Mouse (Mus musculus) retina, postnatal 7 days (tissue): ENCODE measurements around the gene Olfr652.

Experiments used
- DNase-seq: peaks from one replicate; pipeline ENCODE4 v3.0.0-alpha.2; 2012; ENCODE audit warnings: low read depth, low spot score

Gene Olfr652

GRCm38 (mm10) chr7:104560601-104561000 lies at the start of gene Olfr652:
Gene Olfr652, plus strand, starts transcription at chr7:104560901.
- no peak for DNase-seq

- no peak for DNase-seq
These were observed 10.9 kb upstream of the Olfr652 start, which contains the start of gene Olfr651 for GRCm38 (mm10) chr7:104549833-104550232. Gene Olfr651, plus strand, starts transcription at chr7:104550133.

DNA sequence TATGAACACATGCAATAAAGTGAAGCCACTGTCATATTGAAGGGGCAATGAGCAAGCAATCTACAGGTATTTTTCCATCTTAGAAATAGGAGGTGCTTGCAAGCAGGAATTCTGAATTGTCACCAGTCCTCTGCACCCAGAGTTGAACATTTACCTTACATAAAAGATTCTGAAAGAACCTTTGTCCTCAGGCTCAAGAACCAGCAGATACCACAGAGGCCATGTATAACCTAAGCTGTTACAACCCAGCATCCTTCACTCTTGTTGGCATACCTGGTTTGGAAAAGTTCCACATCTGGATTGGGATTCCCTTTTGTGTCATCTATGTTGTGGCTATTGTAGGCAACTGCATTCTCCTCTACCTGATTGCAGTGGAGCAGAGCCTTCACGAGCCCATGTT lies 8.0 kb upstream of the Olfr652 start:
- no peak for DNase-seq

GRCm38 (mm10) chr7:104577014-104577413 lies 16.3 kb downstream of the Olfr652 start, which contains the start of gene Olfr653:
Gene Olfr653, plus strand, starts transcription at chr7:104577314.
- DNase-seq: no peak

DNA sequence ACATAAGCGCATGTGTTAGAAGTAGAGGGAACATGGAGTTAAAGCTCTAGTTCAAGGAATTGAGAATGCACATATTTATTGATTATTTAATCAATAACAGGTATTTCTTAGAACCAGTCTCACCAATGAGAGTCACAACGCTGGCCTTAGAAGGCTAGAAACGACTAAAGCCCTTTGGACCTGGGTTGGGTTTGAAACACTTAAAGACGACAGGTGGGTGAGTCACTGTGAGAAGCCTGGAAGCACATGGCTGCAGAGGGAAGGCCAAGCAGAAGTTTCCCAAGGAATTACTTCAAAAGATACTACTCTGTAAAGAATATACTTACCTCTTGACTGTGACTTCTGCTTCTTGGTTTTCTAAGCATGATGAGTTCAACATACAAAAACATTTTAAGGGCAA lies 20.1 kb downstream of the Olfr652 start:
- DNase-seq: no peak

GRCm38 (mm10) chr7:104581429-104581828 lies 20.7 kb downstream of the Olfr652 start:
- DNase-seq: no peak

DNA sequence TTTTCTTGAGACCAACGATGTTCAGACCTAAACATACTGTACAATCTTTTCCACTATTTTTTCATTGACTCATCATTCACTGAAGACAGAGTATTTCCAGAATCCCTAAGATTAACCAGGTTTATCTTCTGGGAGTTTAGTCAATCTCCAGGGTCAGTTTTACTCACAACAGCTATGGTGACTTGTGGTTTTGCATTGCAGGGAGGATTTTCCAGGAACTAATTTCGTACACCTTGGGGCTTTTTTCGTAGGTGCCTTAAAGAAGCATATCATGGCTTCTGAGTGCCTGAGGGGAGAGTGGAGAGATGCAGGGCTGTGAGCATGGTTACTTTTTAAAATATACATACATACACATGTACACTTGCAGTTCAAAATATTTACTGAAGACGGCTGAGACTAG lies 26.0 kb downstream of the Olfr652 start, which contains the start of gene Olfr654:
Olfr654 (plus strand) TSS at position 301 of the 400 bp plus-strand sequence.
- no peak for DNase-seq

DNA sequence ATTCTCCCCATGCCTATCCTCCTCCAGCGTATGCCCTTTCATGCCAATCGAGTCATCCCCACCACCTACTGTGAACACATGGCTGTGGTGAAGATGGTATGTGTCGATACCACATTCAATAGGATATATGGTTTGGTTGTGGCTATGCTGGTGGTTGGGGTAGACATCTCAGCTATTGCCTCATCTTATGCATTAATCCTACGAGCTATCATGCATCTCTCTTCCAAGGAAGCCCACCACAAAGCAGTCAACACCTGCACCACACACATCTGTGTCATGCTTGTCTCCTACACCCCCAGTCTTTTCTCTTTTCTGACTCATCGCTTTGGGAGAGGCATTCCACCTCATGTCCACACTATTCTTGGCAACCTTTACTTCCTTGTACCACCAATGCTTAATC lies 27.6 kb downstream of the Olfr652 start:
- DNase-seq: no peak

DNA sequence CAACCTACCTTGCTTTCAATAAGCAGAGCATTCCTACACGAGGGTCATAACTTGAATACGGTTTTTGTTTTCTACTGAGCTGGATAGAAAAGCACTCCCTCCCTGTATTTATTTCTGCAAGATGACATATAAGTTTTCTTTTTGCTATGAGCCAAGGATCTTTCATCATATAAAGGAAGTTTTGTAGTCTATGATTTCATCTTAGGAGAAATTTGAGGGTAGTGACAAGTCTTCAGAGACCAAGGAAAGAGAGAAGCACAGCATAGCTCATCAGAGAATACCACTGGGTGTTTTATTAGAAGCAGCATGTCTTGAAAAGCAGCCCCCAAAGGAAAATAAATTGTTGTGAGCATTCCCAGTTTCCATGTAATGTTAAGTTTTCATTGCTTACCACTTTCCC lies 41.0 kb downstream of the Olfr652 start, which contains the start of gene Olfr655:
Olfr655 (minus strand) TSS at position 101 of the 400 bp plus-strand sequence.
- no peak for DNase-seq

DNA sequence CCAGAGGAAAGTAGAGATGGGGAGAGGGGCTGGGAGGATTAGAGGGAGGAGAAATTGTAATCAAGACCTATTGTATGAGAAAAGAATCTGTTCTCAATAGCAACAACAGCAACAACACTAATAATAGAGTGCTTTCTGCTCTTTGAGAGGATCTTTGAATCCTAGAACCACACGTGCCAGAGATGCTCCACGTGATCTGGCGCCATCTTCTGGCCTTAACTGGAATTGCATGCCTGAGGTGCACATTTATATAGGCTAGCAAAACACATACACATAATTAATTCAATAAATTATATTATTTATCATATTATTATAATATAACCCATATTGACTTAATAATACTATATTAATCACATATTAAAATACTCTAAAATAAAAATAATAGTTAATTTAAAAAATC lies 42.5 kb downstream of the Olfr652 start:
- DNase-seq: no peak

DNA sequence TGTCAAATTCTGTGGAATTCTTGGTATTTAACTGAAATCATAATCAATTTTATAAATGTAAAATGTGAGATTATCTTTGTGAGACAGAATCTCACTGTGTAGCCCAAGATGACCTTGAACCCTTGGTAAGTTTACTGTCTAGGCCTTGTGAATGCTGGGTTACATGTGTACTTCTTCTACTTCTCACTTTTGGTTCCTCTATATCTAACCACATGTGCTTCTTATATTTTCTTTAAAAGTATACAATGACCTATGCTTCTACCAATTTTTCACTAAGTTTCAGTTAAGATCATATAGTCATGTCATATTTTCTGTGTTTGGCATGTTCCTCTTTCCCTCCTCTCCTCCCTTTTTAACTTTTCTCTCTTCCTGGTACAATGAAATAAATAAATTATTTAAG lies 44.0 kb downstream of the Olfr652 start:
- no peak for DNase-seq

GRCm38 (mm10) chr7:104613655-104614054 lies 53.0 kb downstream of the Olfr652 start, which contains the start of gene Olfr656:
Gene Olfr656, plus strand, starts transcription at chr7:104613955.
- no peak for DNase-seq
